Mouse (Mus musculus) megakaryocyte, embryonic 14.5 days (primary cell): ENCODE measurements around the gene Mettl16. TPM values are rescaled to one million over a fixed set of nuclear protein-coding genes. Genes with fewer than 3 reads are reported as not detected.

ENCODE experiments used
- H3K27me3 ChIP-seq: replicated peaks from 2 replicates; pipeline ENCODE3; 2012; ENCODE audit warnings: inconsistent platforms
- H3K36me3 ChIP-seq: replicated peaks from 2 replicates; pipeline ENCODE3; 2012; ENCODE audit warnings: low read length, inconsistent platforms, mixed read lengths
- H3K4me1 ChIP-seq: 2 replicates; pipeline ENCODE4 v1.6.1; 2012; ENCODE audit warnings: inconsistent platforms
- H3K4me3 ChIP-seq: replicated peaks from 2 replicates; pipeline ENCODE3; 2012; ENCODE audit warnings: moderate library complexity, mild to moderate bottlenecking, inconsistent platforms
- H3K9me3 ChIP-seq: 2 replicates; pipeline ENCODE4 v1.6.1; 2012; ENCODE audit warnings: inconsistent platforms
- FLI1 ChIP-seq: IDR thresholded peaks from 2 replicates; pipeline ENCODE4 v1.6.1; 2012; ENCODE audit warnings: low read length, inconsistent platforms, mixed read lengths
- GATA1 ChIP-seq: IDR thresholded peaks from 3 replicates; pipeline ENCODE4 v1.6.1; 2012; ENCODE audit warnings: mixed read lengths, low read length, inconsistent platforms, borderline replicate concordance
- polyA plus RNA-seq: library from polyadenylated mRNA; stranded (reverse); fragments of >175 nt; gene quantifications from 2 replicates; pipeline ENCODE4 v1.2.3, GENCODE M21; 2012; ENCODE audit warnings: low replicate concordance; ENCODE audit not compliant: insufficient read depth

Mettl16 gene
- polyA plus RNA-seq, 1 experiment, result 10.4 TPM

- TF ChIP-seq GATA1 (no peak), FLI1 (no peak)
- Histone ChIP-seq H3K36me3 (no peaks in the 10 kb centered on the region), H3K4me3 (no peak overlapping the region), H3K27me3 (peaks cover 8% of the 10 kb centered on the region), H3K9me3 (no peaks in the 10 kb centered on the region), H3K4me1 (peaks cover 4% of the 10 kb centered on the region)
Measured at GRCm38 (mm10) chr11:74750662-74751351, 19.8 kb upstream of the Mettl16 start.

GRCm38 (mm10) chr11:74751352-74752066, 19.1 kb upstream of the Mettl16 start:
- no peak for TF ChIP-seq GATA1

DNA sequence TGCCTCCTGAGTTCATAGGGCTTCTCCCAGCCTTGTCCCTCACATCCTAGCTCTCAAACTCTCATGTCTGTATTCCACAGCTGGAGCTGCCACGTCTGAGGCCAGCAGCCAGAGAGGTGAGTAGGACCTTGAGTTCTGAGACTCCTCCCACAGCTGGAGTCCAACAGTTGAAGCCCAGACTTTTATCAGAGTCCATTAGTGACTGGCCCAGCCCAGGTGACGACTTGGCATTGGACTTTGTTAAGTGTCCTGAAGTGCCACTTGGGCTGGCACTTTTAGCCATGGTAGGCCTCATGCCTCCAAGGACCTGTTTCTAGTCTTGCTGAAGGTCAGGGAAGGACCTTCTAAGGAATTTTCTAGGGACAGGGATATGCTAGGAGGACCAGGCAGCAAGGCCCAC, 14.0 kb upstream of the Mettl16 start:
- Histone ChIP-seq H3K27me3 (peaks cover 4% of the 10 kb centered on the region), H3K9me3 (no peaks in the 10 kb centered on the region), H3K4me3 (no peak overlapping the region)

More at GRCm38 (mm10) chr11:74751352-74752066, 19.1 kb upstream of the Mettl16 start:
- no peaks in the 10 kb centered on the region for H3K9me3 ChIP-seq
- H3K4me3 ChIP-seq, result no peak overlapping the region
- peaks cover 4% of the 10 kb centered on the region for H3K4me1 ChIP-seq
- H3K27me3 ChIP-seq, result peaks cover 8% of the 10 kb centered on the region
- no peaks in the 10 kb centered on the region for H3K36me3 ChIP-seq

GRCm38 (mm10) chr11:74761011-74761705, 9.5 kb upstream of the Mettl16 start:
- H3K4me1 ChIP-seq, result 0 out of 2 replicates have a peak, but pooled peaks cover 4% of the 10 kb centered on the region

More for the DNA sequence above, 14.0 kb upstream of the Mettl16 start:
- H3K36me3 ChIP-seq, result no peaks in the 10 kb centered on the region
- no peak for TF ChIP-seq GATA1
- TF ChIP-seq FLI1, result no peak
- H3K4me1 ChIP-seq, result no peaks in the 10 kb centered on the region

GRCm38 (mm10) chr11:74763960-74764625, 6.5 kb upstream of the Mettl16 start:
- Histone ChIP-seq H3K4me1 (0 out of 2 replicates have a peak, but pooled peaks cover 4% of the 10 kb centered on the region), H3K9me3 (no peaks in the 10 kb centered on the region), H3K4me3 (no peak overlapping the region), H3K27me3 (peaks cover 14% of the 10 kb centered on the region), H3K36me3 (no peaks in the 10 kb centered on the region)
- no peak for TF ChIP-seq GATA1

More at GRCm38 (mm10) chr11:74761011-74761705, 9.5 kb upstream of the Mettl16 start:
- no peak overlapping the region for H3K4me3 ChIP-seq
- no peaks in the 10 kb centered on the region for H3K9me3 ChIP-seq
- peaks cover 12% of the 10 kb centered on the region for H3K27me3 ChIP-seq
- no peaks in the 10 kb centered on the region for H3K36me3 ChIP-seq
- TF ChIP-seq GATA1, result no peak
- no peak for TF ChIP-seq FLI1

- Histone ChIP-seq H3K4me1 (peaks cover 30% of the 10 kb centered on the region), H3K4me3 (no peak overlapping the region), H3K9me3 (no peaks in the 10 kb centered on the region), H3K27me3 (peaks cover 10% of the 10 kb centered on the region), H3K36me3 (peaks cover 2% of the 10 kb centered on the region)
- TF ChIP-seq FLI1 (no peak), GATA1 (no peak)
Measured at GRCm38 (mm10) chr11:74767469-74767868, 3.2 kb upstream of the Mettl16 start.

DNA sequence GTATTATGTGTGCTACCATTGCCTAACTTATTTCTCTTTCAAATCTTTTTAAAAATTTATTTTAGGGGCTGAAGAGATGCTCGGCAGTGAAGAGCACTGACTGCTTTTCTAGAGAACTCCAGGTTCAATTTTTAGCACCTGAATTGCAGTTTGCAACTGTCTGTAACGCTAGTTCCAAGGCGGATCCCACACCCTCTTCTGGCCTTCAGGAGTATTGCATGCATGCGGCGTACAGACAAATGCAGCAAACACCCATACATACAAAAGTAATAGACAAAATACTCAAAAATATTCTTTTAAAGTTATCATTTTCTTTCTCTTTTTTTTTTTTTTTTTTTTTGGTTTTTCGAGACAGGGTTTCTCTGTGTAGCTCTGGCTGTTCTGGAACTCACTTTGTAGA, 2.6 kb upstream of the Mettl16 start:
- Histone ChIP-seq H3K27me3 (peaks cover 8% of the 10 kb centered on the region), H3K9me3 (no peaks in the 10 kb centered on the region), H3K36me3 (peaks cover 6% of the 10 kb centered on the region), H3K4me1 (peaks cover 36% of the 10 kb centered on the region), H3K4me3 (no peak overlapping the region)
- TF ChIP-seq GATA1, result no peak
- TF ChIP-seq FLI1, result no peak

- no peaks in the 10 kb centered on the region for H3K9me3 ChIP-seq
- H3K4me3 ChIP-seq, result peak overlapping the region; percentile 96
Measured at GRCm38 (mm10) chr11:74770037-74770436, 593 bp upstream of the Mettl16 start.

GRCm38 (mm10) chr11:74771234-74771633, 604 bp downstream of the Mettl16 start:
- peaks cover 35% of the 10 kb centered on the region for H3K4me1 ChIP-seq
- no peaks in the 10 kb centered on the region for H3K9me3 ChIP-seq
- H3K36me3 ChIP-seq, result peaks cover 37% of the 10 kb centered on the region
- H3K27me3 ChIP-seq, result peaks cover 2% of the 10 kb centered on the region
- peak overlapping the region; percentile 96 for H3K4me3 ChIP-seq
- TF ChIP-seq FLI1 (no peak), GATA1 (no peak)

More at GRCm38 (mm10) chr11:74770037-74770436, 593 bp upstream of the Mettl16 start:
- peaks cover 2% of the 10 kb centered on the region for H3K27me3 ChIP-seq
- H3K36me3 ChIP-seq, result peaks cover 26% of the 10 kb centered on the region
- peaks cover 35% of the 10 kb centered on the region for H3K4me1 ChIP-seq
- TF ChIP-seq FLI1 (no peak), GATA1 (no peak)
